Mouse (Mus musculus): ENCODE results near the gene Fitm1.

The Fitm1 gene

GRCm38 (mm10) chr14:55596036-55596690 is 20.7 kb downstream of the Fitm1 start:
- DNase-seq (ENCODE audit: low spot score in 2 of 2) = no peak

DNA sequence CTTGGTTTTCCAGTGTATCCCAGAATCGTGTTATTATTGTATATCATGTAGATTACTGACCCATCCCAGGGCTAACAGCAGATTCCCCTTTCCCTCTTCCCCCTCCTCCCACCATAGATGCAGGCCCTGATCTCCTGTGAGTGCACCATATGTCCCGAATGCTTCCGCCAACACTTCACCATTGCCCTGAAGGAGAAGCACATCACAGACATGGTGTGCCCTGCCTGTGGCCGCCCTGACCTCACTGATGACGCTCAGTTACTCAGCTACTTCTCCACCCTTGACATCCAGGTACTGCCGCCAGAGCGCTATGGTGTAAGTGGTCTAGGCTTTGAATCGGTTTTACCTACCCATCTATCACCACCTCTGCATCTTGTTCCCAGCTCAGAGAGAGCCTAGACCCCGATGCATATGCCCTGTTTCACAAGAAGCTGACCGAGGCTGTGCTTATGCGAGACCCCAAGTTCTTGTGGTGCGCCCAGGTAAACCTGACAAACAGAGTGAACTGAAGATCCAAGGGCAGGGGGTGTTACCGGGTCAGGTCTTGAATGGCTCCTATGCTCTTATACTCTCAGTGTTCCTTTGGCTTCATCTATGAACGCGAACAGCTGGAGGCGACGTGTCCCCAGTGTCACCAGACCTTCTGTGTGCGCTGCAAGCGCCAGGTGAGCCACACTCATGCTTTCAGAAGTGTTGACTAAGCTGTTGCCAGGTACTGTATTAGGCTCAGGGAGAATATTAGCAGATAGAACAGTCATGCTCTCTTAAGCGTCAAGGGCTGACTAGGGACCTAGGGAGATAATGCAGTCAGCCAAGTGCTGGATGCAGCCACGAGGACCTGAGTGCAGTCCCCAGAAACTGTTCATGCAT is 23.3 kb downstream of the Fitm1 start:
- no peak for DNase-seq (ENCODE audit: low spot score in 2 of 2)

- DNase-seq (ENCODE audit: low spot score in 2 of 2) = no peak
These were observed 27.8 kb downstream of the Fitm1 start, which contains the start of gene Irf9 for GRCm38 (mm10) chr14:55603271-55603632. TSS of gene Irf9 (plus strand) at chr14:55603571.

- DNase-seq (ENCODE audit: low spot score in 2 of 2) = peak; percentile 80 to 83
These were observed 28.5 kb downstream of the Fitm1 start for GRCm38 (mm10) chr14:55603633-55604576.

GRCm38 (mm10) chr14:55604823-55605222 is 29.4 kb downstream of the Fitm1 start:
- DNase-seq (ENCODE audit: low spot score in 2 of 2) = no peak

DNA sequence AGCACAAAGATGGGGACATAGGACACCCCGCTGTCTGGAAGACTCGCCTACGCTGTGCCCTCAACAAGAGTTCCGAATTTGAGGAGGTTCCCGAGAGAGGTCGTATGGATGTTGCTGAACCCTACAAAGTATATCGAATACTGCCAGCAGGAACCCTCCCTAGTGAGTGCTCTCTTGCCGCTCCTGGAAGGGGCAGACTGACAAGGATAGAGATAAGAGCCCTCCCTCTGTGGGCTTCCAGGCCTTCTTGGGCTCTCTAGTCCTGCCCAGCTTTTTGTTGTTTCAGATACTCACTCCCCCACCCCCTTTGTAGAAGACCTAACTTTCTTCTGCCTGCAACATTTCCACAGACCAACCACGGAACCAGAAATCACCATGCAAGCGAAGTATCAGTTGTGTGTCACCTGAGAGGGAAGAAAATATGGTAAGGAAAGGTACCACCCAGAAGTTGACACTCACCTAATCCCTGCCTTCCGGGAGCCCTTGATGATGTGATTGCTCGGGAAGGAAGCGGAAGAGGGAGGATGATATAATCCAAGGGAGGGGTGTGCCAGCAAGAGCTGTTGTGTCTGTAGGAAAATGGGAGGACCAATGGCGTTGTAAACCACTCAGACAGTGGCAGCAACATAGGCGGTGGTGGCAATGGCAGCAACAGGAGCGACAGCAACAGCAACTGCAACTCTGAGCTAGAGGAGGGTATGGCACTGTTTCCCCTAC is 30.5 kb downstream of the Fitm1 start:
- no peak for DNase-seq (ENCODE audit: low spot score in 2 of 2)

DNA sequence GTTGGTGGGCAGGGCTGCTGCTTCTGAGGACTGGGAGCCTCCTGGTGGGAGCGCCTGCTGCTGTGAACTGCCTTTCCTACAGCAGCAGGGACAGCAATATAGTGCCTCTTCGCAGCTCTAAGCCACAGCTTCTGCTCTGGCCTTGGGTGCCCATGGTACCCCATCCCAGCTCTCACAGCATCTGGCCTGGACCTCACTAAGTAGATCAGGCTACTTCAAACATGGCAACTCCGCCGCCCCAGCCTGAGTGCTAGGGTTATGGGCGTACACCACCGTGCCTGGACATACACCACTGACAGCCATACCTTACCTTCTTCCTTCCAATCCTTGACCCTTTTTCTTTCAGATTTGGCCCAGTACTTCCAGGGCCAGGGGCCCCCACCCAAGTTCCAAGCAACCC is 32.9 kb downstream of the Fitm1 start:
- no peak for DNase-seq (ENCODE audit: low spot score in 2 of 2)

GRCm38 (mm10) chr14:55613346-55613745 is 37.9 kb downstream of the Fitm1 start:
- DNase-seq (ENCODE audit: low spot score in 2 of 2) = no peak

- DNase-seq (ENCODE audit: low spot score in 2 of 2) = no peak
These were observed 39.3 kb downstream of the Fitm1 start for GRCm38 (mm10) chr14:55614565-55615178.

GRCm38 (mm10) chr14:55615876-55616275 is 40.5 kb downstream of the Fitm1 start:
- DNase-seq (ENCODE audit: low spot score in 2 of 2) = no peak

DNA sequence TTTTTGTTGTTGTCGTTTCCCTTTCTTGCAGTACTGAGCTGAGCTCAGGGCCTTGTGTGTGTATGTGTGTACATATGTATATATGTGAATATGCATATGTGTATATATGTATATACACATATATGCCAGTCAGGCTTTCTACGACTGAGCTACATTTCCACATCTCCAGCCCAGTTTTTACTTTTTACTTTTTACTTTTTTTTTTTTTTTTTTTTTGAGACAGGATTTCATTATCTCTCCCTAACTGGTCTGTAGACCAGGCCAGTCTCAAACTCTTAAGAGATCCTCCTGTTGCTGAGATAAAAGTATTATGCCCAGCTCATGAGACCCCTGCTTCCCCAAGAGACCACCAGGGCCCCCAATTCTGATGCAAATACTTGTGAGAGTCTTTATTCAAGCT is 41.4 kb downstream of the Fitm1 start:
- DNase-seq (ENCODE audit: low spot score in 2 of 2) = no peak

DNA sequence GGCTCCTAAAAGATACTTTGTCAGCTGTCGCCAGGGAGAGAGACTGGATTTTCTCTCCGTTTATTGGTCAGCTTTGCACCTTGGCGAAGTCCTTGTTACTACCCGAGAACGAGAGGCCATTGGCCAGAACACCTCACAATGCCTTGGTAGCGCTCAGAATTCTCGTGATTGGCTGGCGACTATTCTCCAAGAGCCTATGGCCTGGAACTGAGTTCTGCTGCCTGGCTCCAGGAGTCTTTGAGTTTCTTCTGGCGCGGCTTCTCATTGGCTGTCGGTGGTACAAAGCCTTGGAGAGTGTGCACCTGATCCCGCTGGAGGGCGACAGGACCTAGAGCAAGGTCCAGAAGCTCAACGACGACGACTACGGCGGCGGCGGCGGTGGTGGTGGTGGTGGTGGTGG is 42.4 kb downstream of the Fitm1 start, which contains the start of gene Rec8:
Rec8 (plus strand) TSS at position 216 of the 400 bp plus-strand sequence.
- DNase-seq (ENCODE audit: low spot score in 2 of 2) = no peak

DNA sequence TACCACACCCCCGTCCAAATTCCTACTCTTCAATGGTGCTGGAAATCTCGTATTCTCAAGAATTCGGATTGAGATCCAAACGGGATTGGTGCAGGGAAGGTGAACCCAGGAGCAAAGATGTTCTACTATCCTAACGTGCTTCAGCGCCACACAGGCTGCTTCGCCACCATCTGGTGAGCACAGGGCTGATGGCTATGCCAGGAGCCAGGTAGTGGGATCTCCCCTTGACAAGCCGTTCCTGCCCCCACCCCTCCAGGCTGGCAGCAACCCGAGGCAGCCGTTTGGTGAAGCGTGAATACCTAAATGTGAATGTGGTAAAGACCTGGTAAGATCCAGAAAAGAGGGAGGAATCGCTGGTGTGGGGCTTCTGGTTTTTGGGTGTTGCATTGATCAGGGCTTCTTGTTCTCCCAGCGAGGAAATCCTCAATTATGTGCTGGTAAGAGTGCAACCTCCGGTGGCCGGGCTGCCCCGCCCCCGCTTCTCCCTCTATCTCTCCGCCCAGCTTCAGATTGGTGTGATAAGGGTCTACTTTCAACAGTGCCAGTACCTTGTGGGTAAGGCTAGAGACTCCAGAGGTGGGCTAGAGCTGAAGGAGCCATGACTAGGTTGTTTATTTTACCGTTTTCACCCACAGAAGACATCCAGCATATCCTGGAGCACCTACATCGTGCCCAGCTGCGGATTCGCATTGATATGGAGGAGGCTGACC is 43.2 kb downstream of the Fitm1 start:
- DNase-seq (ENCODE audit: low spot score in 2 of 2) = no peak
